Comparison of ENCODE assay signal across 14 mouse cellular contexts in genomic region chrX:52199836-52200235, GRCm38 (mm10). TPM values are rescaled to one million over a fixed set of nuclear protein-coding genes. Genes with fewer than 3 reads are reported as not detected.
A peak's percentile ranks its signal among the peaks of the same experiment; 100 is the strongest.
DNase-seq lines count a peak whose midpoint lies in the region; ATAC-seq and TF ChIP-seq lines count a peak whose summit lies in the region.
"Had no signal": no experiment of that assay in that cellular context is flagged by ENCODE, and none has a peak within 500 bp of the region (broad histone marks: within the 10 kb centered on the region; RNA-seq: fewer than 3 reads in every experiment).

No protein-coding gene starts in this region.

- 40% methylated on average over 6 of the region's 6 CpGs for WGBS in forebrain, postnatal 0 days
- WGBS in forebrain, embryonic 16.5 days: 16% methylated on average over 6 of the region's 6 CpGs
- 36% methylated on average over 6 of the region's 6 CpGs for WGBS in liver, embryonic 11.5 days
- WGBS in embryonic facial prominence, embryonic 14.5 days: 23% methylated on average over 6 of the region's 6 CpGs
- WGBS in lung, adult 2 months: 40% methylated on average over 6 of the region's 6 CpGs

- ATAC-seq in forebrain, postnatal 0 days: peak; percentile 23; the same call in 1 of the 2 replicates
- ATAC-seq in forebrain, embryonic 16.5 days: no peak
- no peak for ATAC-seq in liver, embryonic 11.5 days (replicated peaks; ENCODE audit: low FRiP score)
- no peak for ATAC-seq in embryonic facial prominence, embryonic 14.5 days (ENCODE audit: low read depth)

- no peak overlapping the region for H3K27ac ChIP-seq in forebrain, postnatal 0 days (ENCODE audit: low read depth, low read length)
- H3K27ac ChIP-seq in forebrain, embryonic 16.5 days (ENCODE audit: low read length): no peak overlapping the region
- H3K27ac ChIP-seq in liver, embryonic 11.5 days (ENCODE audit: low read depth, low read length): no peak overlapping the region
- no peak overlapping the region for H3K27ac ChIP-seq in embryonic facial prominence, embryonic 14.5 days (replicated peaks; ENCODE audit: low read depth, low read length)

- TF ChIP-seq POLR2A in lung, adult 2 months (IDR thresholded peaks at IDR 0.05; ENCODE audit: borderline replicate concordance, extremely low read depth, low read depth, low read length): no peak

- no peak overlapping the region for H3K4me2 ChIP-seq in forebrain, postnatal 0 days (ENCODE audit: low read depth)
- no peak overlapping the region for H3K4me2 ChIP-seq in forebrain, embryonic 16.5 days (ENCODE audit: low read length)
- no peak overlapping the region for H3K4me2 ChIP-seq in liver, embryonic 11.5 days
- no peak overlapping the region for H3K4me2 ChIP-seq in embryonic facial prominence, embryonic 14.5 days (ENCODE audit: low read depth, low read length)

- no peaks in the 10 kb centered on the region for H3K4me1 ChIP-seq in forebrain, postnatal 0 days (ENCODE audit: insufficient read depth)
- H3K4me1 ChIP-seq in forebrain, embryonic 16.5 days (replicated peaks; ENCODE audit: control insufficient read depth, insufficient read depth, low read length): no peaks in the 10 kb centered on the region
- no peaks in the 10 kb centered on the region for H3K4me1 ChIP-seq in liver, embryonic 11.5 days (replicated peaks; ENCODE audit: control insufficient read depth, insufficient read depth, low read length)
- H3K4me1 ChIP-seq in embryonic facial prominence, embryonic 14.5 days (ENCODE audit: control insufficient read depth, insufficient read depth, low read length): peaks cover 4% of the 10 kb centered on the region; the same call in 1 of the 2 replicates
- no peaks in the 10 kb centered on the region for H3K4me1 ChIP-seq in lung, adult 2 months (ENCODE audit: control insufficient read depth, insufficient read depth, low read length)

- H3K9me3 ChIP-seq in forebrain, postnatal 0 days (ENCODE audit: low read length): no peaks in the 10 kb centered on the region
- H3K9me3 ChIP-seq in forebrain, embryonic 16.5 days (ENCODE audit: control insufficient read depth, low read length): no peaks in the 10 kb centered on the region
- no peaks in the 10 kb centered on the region for H3K9me3 ChIP-seq in liver, embryonic 11.5 days (ENCODE audit: control insufficient read depth, low read length)
- no peaks in the 10 kb centered on the region for H3K9me3 ChIP-seq in embryonic facial prominence, embryonic 14.5 days (ENCODE audit: control insufficient read depth, low read length)

- no peaks in the 10 kb centered on the region for H3K36me3 ChIP-seq in forebrain, postnatal 0 days (ENCODE audit: insufficient read depth)
- no peaks in the 10 kb centered on the region for H3K36me3 ChIP-seq in forebrain, embryonic 16.5 days (ENCODE audit: control insufficient read depth, insufficient read depth)
- H3K36me3 ChIP-seq in liver, embryonic 11.5 days (ENCODE audit: control insufficient read depth, insufficient read depth, low read length): no peaks in the 10 kb centered on the region
- no peaks in the 10 kb centered on the region for H3K36me3 ChIP-seq in embryonic facial prominence, embryonic 14.5 days (ENCODE audit: control insufficient read depth, insufficient read depth, low read length)

- no peak overlapping the region for H3K4me3 ChIP-seq in forebrain, postnatal 0 days (ENCODE audit: low read depth, low read length)
- H3K4me3 ChIP-seq in forebrain, embryonic 16.5 days (replicated peaks; ENCODE audit: low read length): no peak overlapping the region
- H3K4me3 ChIP-seq in liver, embryonic 11.5 days (ENCODE audit: low read depth, low read length): no peak overlapping the region
- H3K4me3 ChIP-seq in embryonic facial prominence, embryonic 14.5 days (ENCODE audit: low read depth, low read length): no peak overlapping the region
- H3K4me3 ChIP-seq in lung, adult 2 months (replicated peaks; ENCODE audit: extremely low read depth, low read depth, low read length): no peak overlapping the region
- H3K4me3 ChIP-seq: myocyte had no signal

- no peak for TF ChIP-seq CTCF in forebrain, postnatal 0 days (IDR thresholded peaks at IDR 0.05; ENCODE audit: low read depth)
- no peak for TF ChIP-seq CTCF in lung, adult 2 months (IDR thresholded peaks at IDR 0.05; ENCODE audit: insufficient read depth, low read length)

- no peak for DNase-seq in forebrain, postnatal 0 days
- peak; percentile 8 for DNase-seq in liver
- no peak for DNase-seq in liver, embryonic 11.5 days (ENCODE audit: low spot score)
- DNase-seq in Muller cell, postnatal 12 days (ENCODE audit: inconsistent ontology term): peak; percentile 54
- peak; percentile 32 for DNase-seq in embryonic facial prominence, embryonic 14.5 days (ENCODE audit: low spot score)
- DNase-seq in layer of hippocampus, adult 11-12 months (ENCODE audit: low spot score): no peak
- DNase-seq in lung, adult 2 months: no peak
- DNase-seq: adrenal gland, adult 8-10 months; cerebellum, adult 2 months; kidney, adult 8-10 months; thymus, postnatal 36 days had no signal

- no peak overlapping the region for H3K9ac ChIP-seq in forebrain, postnatal 0 days
- no peak overlapping the region for H3K9ac ChIP-seq in forebrain, embryonic 16.5 days (replicated peaks; ENCODE audit: low read depth, low read length)
- no peak overlapping the region for H3K9ac ChIP-seq in liver, embryonic 11.5 days (ENCODE audit: low read depth, low read length)
- no peak overlapping the region for H3K9ac ChIP-seq in embryonic facial prominence, embryonic 14.5 days (ENCODE audit: low read depth, low read length)

- no peaks in the 10 kb centered on the region for H3K27me3 ChIP-seq in forebrain, postnatal 0 days (ENCODE audit: insufficient read depth, low read length)
- H3K27me3 ChIP-seq in forebrain, embryonic 16.5 days (replicated peaks; ENCODE audit: control insufficient read depth, insufficient read depth, low read length): no peaks in the 10 kb centered on the region
- H3K27me3 ChIP-seq in liver, embryonic 11.5 days (replicated peaks; ENCODE audit: control insufficient read depth, insufficient read depth, low read length): no peaks in the 10 kb centered on the region; the same call in 1 of the 2 replicates
- peaks cover 5% of the 10 kb centered on the region; the same call in 1 of the 2 replicates for H3K27me3 ChIP-seq in embryonic facial prominence, embryonic 14.5 days (replicated peaks; ENCODE audit: control insufficient read depth, insufficient read depth, low read length)

RNA-seq across cellular contexts. Expression of gene Gpc4, which starts 34.8 kb away (rescaled TPM):
- total RNA-seq in forebrain, postnatal 0 days (2014; rRNA removed): 3.9 and 4.8 TPM in 2 replicates
- 10.7 and 12.7 TPM in 2 replicates for polyA plus RNA-seq in forebrain, postnatal 0 days (2015; fragmentation: Nextera tagmentation; extraction: Ambion mirVana)
- 31.3 and 39.5 TPM in 2 replicates for polyA plus RNA-seq in forebrain, embryonic 16.5 days (2015; fragmentation: Nextera tagmentation; extraction: Ambion mirVana)
- 11.5 and 13.4 TPM in 2 replicates for polyA plus RNA-seq in liver, embryonic 11.5 days (2014; fragmentation: Nextera tagmentation; extraction: Ambion mirVana)
- 67.0 and 68.1 TPM in 2 replicates for polyA plus RNA-seq in embryonic facial prominence, embryonic 14.5 days (2014; fragmentation: Nextera tagmentation; extraction: Ambion mirVana)
- polyA plus RNA-seq in lung, adult 2 months (2012; rRNA removed): 12.5 and 15.2 TPM in 2 replicates
- total RNA-seq: granulocyte monocyte progenitor cell, adult 5-6 weeks had no signal

Comparison
In these comparisons a context has a peak if more than half of its experiments do, and no peak if none do; other contexts are left out.
1. DNase-seq: peak in liver (single experiment), Muller cell, postnatal 12 days (single experiment) and embryonic facial prominence, embryonic 14.5 days (single experiment); none in forebrain, postnatal 0 days (single experiment), liver, embryonic 11.5 days (single experiment), layer of hippocampus, adult 11-12 months (single experiment) and lung, adult 2 months (single experiment).